Mouse (Mus musculus) hindbrain, postnatal 0 days (tissue): ENCODE results near the gene Shb. TPM values are rescaled to one million over a fixed set of nuclear protein-coding genes. Genes with fewer than 3 reads are reported as not detected.

Source experiments
- ATAC-seq: fragments of 200-750 bp; cut with Nextera tagmentation; 2 replicates; pipeline ENCODE4 v1.8.0; 2017; ENCODE audit warnings: mild to moderate bottlenecking, moderate TSS enrichment, moderate library complexity
- DNase-seq: peaks from one replicate; pipeline ENCODE4 v3.0.0-alpha.2; 2015; ENCODE audit warnings: low spot score
- H3K27ac ChIP-seq: fragments of 300-500 bp; sonication (generic); 2 replicates; pipeline ENCODE4 v1.5.1; 2014; ENCODE audit warnings: mild to moderate bottlenecking
- H3K27me3 ChIP-seq: fragments of 300-500 bp; sonication (generic); 2 replicates; pipeline ENCODE4 v1.6.1; 2014; ENCODE audit warnings: low read length, mixed read lengths; ENCODE audit not compliant: insufficient read depth
- H3K36me3 ChIP-seq: fragments of 300-500 bp; sonication (generic); 2 replicates; pipeline ENCODE4 v1.6.1; 2014; ENCODE audit warnings: low read length, mixed read lengths; ENCODE audit not compliant: insufficient read depth
- H3K4me1 ChIP-seq: fragments of 300-500 bp; sonication (generic); 2 replicates; pipeline ENCODE4 v1.6.1; 2014; ENCODE audit warnings: antibody characterized with exemption, low read length, mixed read lengths; ENCODE audit not compliant: insufficient read depth
- H3K4me2 ChIP-seq: fragments of 300-500 bp; sonication (generic); 2 replicates; pipeline ENCODE4 v1.6.1; 2014; ENCODE audit warnings: low read depth, mild to moderate bottlenecking, low read length, moderate library complexity, mixed read lengths
- H3K4me3 ChIP-seq: fragments of 300-500 bp; sonication (generic); 2 replicates; pipeline ENCODE4 v1.5.1; 2014; ENCODE audit warnings: low read length
- H3K9ac ChIP-seq: fragments of 300-500 bp; sonication (generic); replicated peaks from 2 replicates; pipeline ENCODE4 v1.6.1; 2014; ENCODE audit warnings: mild to moderate bottlenecking, low read length, moderate library complexity, mixed read lengths
- H3K9me3 ChIP-seq: fragments of 300-500 bp; sonication (generic); 2 replicates; pipeline ENCODE4 v1.6.1; 2016; ENCODE audit warnings: low read length, mixed read lengths
- CTCF ChIP-seq: IDR thresholded peaks from 2 replicates; pipeline ENCODE4 v1.5.1; 2016; ENCODE audit warnings: antibody characterized with exemption, control low read depth, low read depth
- WGBS: fragments of 180-500 bp; shearing (Covaris S2); extraction: QIAGEN DNeasy Blood & Tissue Kit; methylation state at CpG from one replicate; pipeline ENCODE4 v1.1.7; 2014; 5-methylcytosine and 5-hydroxymethylcytosine counted together
- polyA plus RNA-seq: library from polyadenylated mRNA; unstranded; fragments of >200 nt; fragmentation: Nextera tagmentation; extraction: Ambion mirVana; gene quantifications from 2 replicates; pipeline ENCODE4 v1.2.1, GENCODE M21; 2015
- total RNA-seq: library from RNA; depleted of rRNA; stranded (reverse); fragments of >200 nt; gene quantifications from 2 replicates; pipeline ENCODE4 v1.2.3, GENCODE M21; 2014

Gene Shb
- total and polyA plus RNA-seq, 2 experiments from 2014 or later = 6.1 to 33.6 TPM

- H3K27ac ChIP-seq = no peak overlapping the region
- H3K9ac ChIP-seq = 0 out of 2 replicates have a peak overlapping the region, but pooled peaks have one; percentile 17
- ATAC-seq (0 out of 2 replicates have a peak, but pooled peaks have one; percentile 1), DNase-seq (no peak)
- no peak overlapping the region for H3K4me3 ChIP-seq
- no peaks in the 10 kb centered on the region for H3K27me3 ChIP-seq
- no peak overlapping the region for H3K4me2 ChIP-seq
- 64% methylated on average over 7 of the region's 7 CpGs for WGBS
- no peak for TF ChIP-seq CTCF
- no peaks in the 10 kb centered on the region for H3K36me3 ChIP-seq
- H3K4me1 ChIP-seq = peaks cover 15% of the 10 kb centered on the region
- no peaks in the 10 kb centered on the region for H3K9me3 ChIP-seq
These were observed 95.8 kb downstream of the Shb start for GRCm38 (mm10) chr4:45436383-45436913.

GRCm38 (mm10) chr4:45435899-45436298 is 96.4 kb downstream of the Shb start:
- peaks cover 15% of the 10 kb centered on the region for H3K4me1 ChIP-seq
- ATAC-seq = no peak
- H3K4me2 ChIP-seq = no peak overlapping the region
- peak; percentile 46 for TF ChIP-seq CTCF
- no peaks in the 10 kb centered on the region for H3K27me3 ChIP-seq
- no peak overlapping the region for H3K4me3 ChIP-seq
- H3K36me3 ChIP-seq = no peaks in the 10 kb centered on the region
- no peak overlapping the region for H3K27ac ChIP-seq
- H3K9ac ChIP-seq = no peak overlapping the region
- 44% methylated on average over 2 of the region's 2 CpGs for WGBS
- no peaks in the 10 kb centered on the region for H3K9me3 ChIP-seq
- DNase-seq = no peak

GRCm38 (mm10) chr4:45434681-45435080 is 97.6 kb downstream of the Shb start:
- no peak overlapping the region for H3K4me2 ChIP-seq
- ATAC-seq = no peak
- WGBS = 65% methylated on average over 4 of the region's 4 CpGs
- H3K4me3 ChIP-seq = no peak overlapping the region
- H3K27me3 ChIP-seq = no peaks in the 10 kb centered on the region
- H3K9ac ChIP-seq = no peak overlapping the region
- TF ChIP-seq CTCF = no peak
- no peaks in the 10 kb centered on the region for H3K36me3 ChIP-seq
- DNase-seq = no peak
- no peaks in the 10 kb centered on the region for H3K9me3 ChIP-seq
- no peak overlapping the region for H3K27ac ChIP-seq
- H3K4me1 ChIP-seq = peaks cover 15% of the 10 kb centered on the region

- no peak overlapping the region for H3K4me2 ChIP-seq
- TF ChIP-seq CTCF = no peak
- peaks cover 18% of the 10 kb centered on the region for H3K4me1 ChIP-seq
- DNase-seq (no peak), ATAC-seq (no peak)
- H3K4me3 ChIP-seq = no peak overlapping the region
- H3K9ac ChIP-seq = no peak overlapping the region
- no peaks in the 10 kb centered on the region for H3K27me3 ChIP-seq
- H3K9me3 ChIP-seq = no peaks in the 10 kb centered on the region
- H3K36me3 ChIP-seq = no peaks in the 10 kb centered on the region
- H3K27ac ChIP-seq = no peak overlapping the region
- 69% methylated on average over 12 of the region's 12 CpGs for WGBS
These were observed 98.2 kb downstream of the Shb start for GRCm38 (mm10) chr4:45434071-45434470.

- no peak for TF ChIP-seq CTCF
- Histone ChIP-seq H3K4me2 (no peak overlapping the region), H3K4me1 (peaks cover 18% of the 10 kb centered on the region), H3K9me3 (no peaks in the 10 kb centered on the region), H3K4me3 (no peak overlapping the region), H3K9ac (no peak overlapping the region), H3K27me3 (0 out of 2 replicates have a peak, but pooled peaks cover 3% of the 10 kb centered on the region), H3K27ac (no peak overlapping the region), H3K36me3 (no peaks in the 10 kb centered on the region)
- ATAC-seq = no peak
- 68% methylated on average over 3 of the region's 3 CpGs for WGBS
- DNase-seq = no peak
These were observed 100.5 kb downstream of the Shb start for GRCm38 (mm10) chr4:45431806-45432205.

- Histone ChIP-seq H3K4me3 (no peak overlapping the region), H3K36me3 (no peaks in the 10 kb centered on the region), H3K27me3 (0 out of 2 replicates have a peak, but pooled peaks cover 3% of the 10 kb centered on the region), H3K4me1 (peaks cover 16% of the 10 kb centered on the region), H3K9ac (no peak overlapping the region), H3K9me3 (no peaks in the 10 kb centered on the region), H3K4me2 (no peak overlapping the region), H3K27ac (no peak overlapping the region)
- ATAC-seq (no peak), DNase-seq (no peak)
- 71% methylated on average over 3 of the region's 3 CpGs for WGBS
- TF ChIP-seq CTCF = no peak
These were observed 101.0 kb downstream of the Shb start for GRCm38 (mm10) chr4:45431316-45431715.

GRCm38 (mm10) chr4:45429451-45429850 is 102.8 kb downstream of the Shb start:
- 0 out of 2 replicates have a peak, but pooled peaks cover 3% of the 10 kb centered on the region for H3K27me3 ChIP-seq
- H3K4me3 ChIP-seq = no peak overlapping the region
- TF ChIP-seq CTCF = no peak
- no peak overlapping the region for H3K9ac ChIP-seq
- no peak overlapping the region for H3K4me2 ChIP-seq
- peaks cover 3% of the 10 kb centered on the region for H3K4me1 ChIP-seq
- peak; percentile 34; the same call in 1 of the 2 replicates for ATAC-seq
- 58% methylated on average over 7 of the region's 7 CpGs for WGBS
- peak; percentile 66 for DNase-seq
- no peaks in the 10 kb centered on the region for H3K9me3 ChIP-seq
- no peaks in the 10 kb centered on the region for H3K36me3 ChIP-seq
- H3K27ac ChIP-seq = no peak overlapping the region
